Comparison of ENCODE assay signal across 15 mouse cellular contexts in the genomic region with DNA sequence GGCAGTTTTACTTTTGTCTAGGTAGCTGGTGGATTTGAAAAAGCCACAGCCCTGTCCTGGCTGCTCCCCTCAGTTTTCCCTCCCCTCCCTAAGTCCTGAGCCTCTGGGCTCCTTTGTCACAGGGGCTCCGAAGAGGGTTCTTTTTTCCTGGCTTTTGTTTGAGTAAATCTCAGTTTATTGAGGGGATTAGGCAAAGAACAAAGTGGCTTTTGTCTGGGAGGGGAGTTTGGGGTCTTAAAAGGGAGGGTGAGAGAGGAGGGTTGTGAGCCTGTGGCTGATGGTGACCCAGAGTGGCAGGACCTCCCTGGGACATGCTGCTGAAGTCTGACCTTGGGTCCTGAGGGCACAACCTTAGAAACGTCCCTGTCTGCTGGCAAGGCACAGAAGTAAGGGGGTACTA.
DNase-seq lines count a peak whose midpoint lies in the region; ATAC-seq and TF ChIP-seq lines count a peak whose summit lies in the region.
"Had no signal": no experiment of that assay in that cellular context is flagged by ENCODE, and none has a peak within 500 bp of the region (broad histone marks: within the 10 kb centered on the region; RNA-seq: fewer than 3 reads in every experiment).

No protein-coding gene starts in this region.

- ATAC-seq in hindbrain, embryonic 11.5 days (ENCODE audit: low FRiP score), result peak; percentile 30; the same call in 1 of the 2 replicates
- ATAC-seq in hindbrain, postnatal 0 days, result no peak
- peak; percentile 42; the same call in 1 of the 2 replicates for ATAC-seq in forebrain, embryonic 14.5 days

- no peak overlapping the region for H3K4me3 ChIP-seq in hindbrain, embryonic 11.5 days (ENCODE audit: low read depth, low read length)
- no peak overlapping the region for H3K4me3 ChIP-seq in hindbrain, postnatal 0 days (ENCODE audit: low read length)
- H3K4me3 ChIP-seq in forebrain, embryonic 14.5 days (ENCODE audit: low read depth, low read length), result no peak overlapping the region
- H3K4me3 ChIP-seq: heart, embryonic 10.5 days; neural tube, embryonic 12.5 days; stomach, embryonic 15.5 days had no signal

- H3K36me3 ChIP-seq in hindbrain, embryonic 11.5 days (ENCODE audit: control insufficient read depth, insufficient read depth, low read length), result no peaks in the 10 kb centered on the region
- no peaks in the 10 kb centered on the region for H3K36me3 ChIP-seq in hindbrain, postnatal 0 days (ENCODE audit: insufficient read depth, low read length)
- H3K36me3 ChIP-seq in forebrain, embryonic 14.5 days (ENCODE audit: control insufficient read depth, insufficient read depth, low read length), result no peaks in the 10 kb centered on the region
- H3K36me3 ChIP-seq: heart, embryonic 10.5 days; neural tube, embryonic 12.5 days; stomach, embryonic 15.5 days had no signal

- no peak overlapping the region for H3K9ac ChIP-seq in hindbrain, embryonic 11.5 days (ENCODE audit: low read depth, low read length)
- H3K9ac ChIP-seq in hindbrain, postnatal 0 days (replicated peaks; ENCODE audit: low read length), result no peak overlapping the region
- H3K9ac ChIP-seq in forebrain, embryonic 14.5 days (ENCODE audit: low read length), result no peak overlapping the region
- H3K9ac ChIP-seq: liver, embryonic 14.5 days; neural tube, embryonic 12.5 days; stomach, embryonic 15.5 days had no signal

- no peaks in the 10 kb centered on the region for H3K27me3 ChIP-seq in hindbrain, embryonic 11.5 days (ENCODE audit: control insufficient read depth, insufficient read depth, low read length)
- no peaks in the 10 kb centered on the region for H3K27me3 ChIP-seq in hindbrain, postnatal 0 days (ENCODE audit: insufficient read depth, low read length)
- no peaks in the 10 kb centered on the region for H3K27me3 ChIP-seq in forebrain, embryonic 14.5 days (replicated peaks; ENCODE audit: control insufficient read depth, insufficient read depth, low read length)
- H3K27me3 ChIP-seq: neural tube, embryonic 12.5 days; stomach, embryonic 15.5 days had no signal

- H3K9me3 ChIP-seq in hindbrain, embryonic 11.5 days (ENCODE audit: control insufficient read depth, low read length), result no peaks in the 10 kb centered on the region
- no peaks in the 10 kb centered on the region for H3K9me3 ChIP-seq in hindbrain, postnatal 0 days (ENCODE audit: low read length)
- no peaks in the 10 kb centered on the region for H3K9me3 ChIP-seq in forebrain, embryonic 14.5 days (replicated peaks; ENCODE audit: control insufficient read depth, low read length)
- H3K9me3 ChIP-seq: heart, embryonic 10.5 days; neural tube, embryonic 12.5 days; stomach, embryonic 15.5 days had no signal

- H3K4me2 ChIP-seq in hindbrain, embryonic 11.5 days (replicated peaks; ENCODE audit: low read depth, low read length), result no peak overlapping the region
- no peak overlapping the region for H3K4me2 ChIP-seq in hindbrain, postnatal 0 days (ENCODE audit: low read depth, low read length)
- H3K4me2 ChIP-seq in forebrain, embryonic 14.5 days (ENCODE audit: low read length), result no peak overlapping the region
- H3K4me2 ChIP-seq: neural tube, embryonic 12.5 days; stomach, embryonic 15.5 days had no signal

- WGBS in hindbrain, embryonic 11.5 days, result 6% methylated on average over 2 of the region's 2 CpGs
- WGBS in hindbrain, postnatal 0 days, result 0% methylated on average over 2 of the region's 2 CpGs
- 0% methylated on average over 2 of the region's 2 CpGs for WGBS in forebrain, embryonic 14.5 days

- no peaks in the 10 kb centered on the region for H3K4me1 ChIP-seq in hindbrain, embryonic 11.5 days (replicated peaks; ENCODE audit: control insufficient read depth, insufficient read depth, low read length)
- H3K4me1 ChIP-seq in hindbrain, postnatal 0 days (ENCODE audit: insufficient read depth, low read length), result no peaks in the 10 kb centered on the region
- peaks cover 4% of the 10 kb centered on the region; the same call in 1 of the 2 replicates for H3K4me1 ChIP-seq in forebrain, embryonic 14.5 days (ENCODE audit: control insufficient read depth, insufficient read depth, low read length)
- H3K4me1 ChIP-seq: neural tube, embryonic 12.5 days; stomach, embryonic 15.5 days had no signal

- peak; percentile 17 for DNase-seq in hindbrain, embryonic 11.5 days (ENCODE audit: low spot score)
- no peak for DNase-seq in hindbrain, postnatal 0 days (ENCODE audit: low spot score)
- DNase-seq in embryo, embryonic 11 days, result peak; percentile 59
- DNase-seq in forebrain, embryonic 14.5 days (ENCODE audit: low spot score), result peak; percentile 32
- DNase-seq in retina, postnatal 1 day, result peak; percentile 60
- DNase-seq in kidney, adult 11 months, result no peak
- no peak for DNase-seq in thymus, postnatal 0 days (ENCODE audit: low spot score)
- DNase-seq: B cell, adult 2 months; kidney, adult 9 months; spleen, adult 18-20 months; thymus, postnatal 14 days had no signal

- no peak for TF ChIP-seq CTCF in hindbrain, postnatal 0 days (IDR thresholded peaks at IDR 0.05; ENCODE audit: low read depth)

- no peak overlapping the region for H3K27ac ChIP-seq in hindbrain, embryonic 11.5 days (ENCODE audit: low read depth, low read length)
- no peak overlapping the region for H3K27ac ChIP-seq in hindbrain, postnatal 0 days
- no peak overlapping the region for H3K27ac ChIP-seq in forebrain, embryonic 14.5 days (ENCODE audit: low read depth, low read length)
- H3K27ac ChIP-seq: heart, embryonic 10.5 days; liver, embryonic 14.5 days; neural tube, embryonic 12.5 days; stomach, embryonic 15.5 days had no signal

Comparison
In these comparisons a context has a peak if more than half of its experiments do, and no peak if none do; other contexts are left out.
1. DNase-seq: peak in hindbrain, embryonic 11.5 days (single experiment), embryo, embryonic 11 days (single experiment), forebrain, embryonic 14.5 days (single experiment) and retina, postnatal 1 day (single experiment); none in hindbrain, postnatal 0 days (single experiment), kidney, adult 11 months (single experiment) and thymus, postnatal 0 days (single experiment).